Mouse (Mus musculus) embryo, embryonic 11 days (tissue): Measurements from ENCODE around the gene Slc38a2.

ENCODE experiments used
- DNase-seq: peaks from one replicate; pipeline ENCODE4 v3.0.0-alpha.2; 2015

The Slc38a2 gene

GRCm38 (mm10) chr15:96657576-96658274 lies 41.8 kb downstream of the Slc38a2 start:
- DNase-seq = no peak

GRCm38 (mm10) chr15:96655514-96655913 lies 44.0 kb downstream of the Slc38a2 start:
- no peak for DNase-seq

GRCm38 (mm10) chr15:96654714-96655113 lies 44.8 kb downstream of the Slc38a2 start:
- DNase-seq = peak; percentile 26

- no peak for DNase-seq
Observed at GRCm38 (mm10) chr15:96653011-96653410, 46.5 kb downstream of the Slc38a2 start.

GRCm38 (mm10) chr15:96652531-96652930 lies 47.0 kb downstream of the Slc38a2 start:
- no peak for DNase-seq

- DNase-seq = peak; percentile 22
Observed at GRCm38 (mm10) chr15:96647376-96647775, 52.2 kb downstream of the Slc38a2 start.

GRCm38 (mm10) chr15:96642436-96643405 lies 56.8 kb downstream of the Slc38a2 start, which contains the start of gene Slc38a1:
TSS of gene Slc38a1 (minus strand) at chr15:96642913.
- peak; percentile 89 for DNase-seq

- peak; percentile 66 for DNase-seq
Observed at GRCm38 (mm10) chr15:96641821-96642435, 57.6 kb downstream of the Slc38a2 start.

- peak; percentile 89 for DNase-seq
Observed at GRCm38 (mm10) chr15:96641111-96641820, 58.3 kb downstream of the Slc38a2 start.

- DNase-seq = peak; percentile 78
Observed at GRCm38 (mm10) chr15:96640291-96640985, 59.1 kb downstream of the Slc38a2 start.

- DNase-seq = no peak
Observed at GRCm38 (mm10) chr15:96639630-96640029, 59.9 kb downstream of the Slc38a2 start.

GRCm38 (mm10) chr15:96638656-96639055 lies 60.9 kb downstream of the Slc38a2 start:
- DNase-seq = no peak

GRCm38 (mm10) chr15:96638173-96638572 lies 61.4 kb downstream of the Slc38a2 start:
- DNase-seq = peak; percentile 44
